Mouse (Mus musculus) right cerebral cortex, adult 2 months (tissue): Measurements from ENCODE around the gene Tsc22d3.
"Not testable (repeated sequence)": the region's sequence is repeated elsewhere in the genome, so short reads cannot be mapped to it uniquely, and the experiment has no call there.

ENCODE experiments used
- DNase-seq, 2 experiments: peaks; one replicate each; pipeline ENCODE4 v3.0.0; 2021 to 2022; ENCODE audit warnings: low spot score in 2 of 2

Tsc22d3 gene

DNA sequence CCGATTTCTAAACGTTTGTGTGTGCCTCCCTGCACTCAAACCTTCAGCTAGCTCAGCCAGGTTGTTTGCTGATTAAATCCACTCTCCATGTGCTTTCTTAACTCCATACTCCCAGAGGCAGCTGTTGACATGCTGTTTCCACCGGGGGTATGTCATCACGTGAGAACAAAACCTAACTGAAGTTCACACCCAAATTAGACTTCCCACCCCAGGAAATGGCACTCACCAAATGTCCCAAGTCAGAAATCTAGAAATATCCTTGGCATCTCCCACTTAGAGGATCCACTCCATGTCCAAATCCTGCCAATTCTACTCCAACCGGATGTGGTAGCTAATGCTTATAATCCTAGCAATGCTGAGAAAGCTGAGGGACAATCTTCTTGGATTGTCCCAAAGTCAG is 100.2 kb downstream of the Tsc22d3 start:
- DNase-seq: no peak

- not testable (repeated sequence) for DNase-seq
Observed at GRCm38 (mm10) chrX:140498431-140498830, 102.0 kb downstream of the Tsc22d3 start.

GRCm38 (mm10) chrX:140494170-140494569 is 106.3 kb downstream of the Tsc22d3 start:
- DNase-seq: no peak

- no peak for DNase-seq
Observed at GRCm38 (mm10) chrX:140493527-140494029, 106.9 kb downstream of the Tsc22d3 start.

DNA sequence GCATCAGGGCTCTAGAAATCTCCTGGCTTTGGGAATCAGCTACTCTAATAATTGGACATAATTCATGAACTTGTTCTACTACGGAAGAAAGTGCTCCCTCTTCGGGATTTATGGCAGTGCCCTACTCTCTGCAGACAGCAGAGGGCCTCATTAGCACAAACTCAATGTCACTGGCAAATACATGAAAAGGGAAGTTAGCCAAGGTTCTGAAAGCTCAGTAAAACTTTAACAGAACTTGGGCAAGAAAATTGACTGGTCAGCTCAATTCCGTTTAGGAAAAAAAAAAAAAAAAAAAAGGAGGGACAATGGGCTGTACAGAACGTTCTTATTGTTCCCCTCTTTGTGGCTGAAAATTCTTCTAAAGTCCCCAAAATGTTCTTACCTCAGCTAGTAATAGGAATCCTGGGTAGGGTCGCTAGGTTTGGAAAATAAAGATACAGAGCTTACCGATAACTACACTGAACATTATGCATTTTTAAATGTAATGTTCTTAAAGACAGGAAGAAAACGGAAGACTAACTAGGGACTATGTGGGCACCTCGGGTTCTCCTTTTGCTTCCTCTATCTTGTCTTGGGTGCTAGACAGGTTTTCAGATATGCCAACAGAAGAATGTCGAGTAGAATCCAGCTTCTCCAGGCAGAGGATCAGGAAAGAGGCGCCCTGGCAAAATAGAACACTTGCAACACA is 108.4 kb downstream of the Tsc22d3 start:
- DNase-seq: peak; percentile 40 to 43

DNA sequence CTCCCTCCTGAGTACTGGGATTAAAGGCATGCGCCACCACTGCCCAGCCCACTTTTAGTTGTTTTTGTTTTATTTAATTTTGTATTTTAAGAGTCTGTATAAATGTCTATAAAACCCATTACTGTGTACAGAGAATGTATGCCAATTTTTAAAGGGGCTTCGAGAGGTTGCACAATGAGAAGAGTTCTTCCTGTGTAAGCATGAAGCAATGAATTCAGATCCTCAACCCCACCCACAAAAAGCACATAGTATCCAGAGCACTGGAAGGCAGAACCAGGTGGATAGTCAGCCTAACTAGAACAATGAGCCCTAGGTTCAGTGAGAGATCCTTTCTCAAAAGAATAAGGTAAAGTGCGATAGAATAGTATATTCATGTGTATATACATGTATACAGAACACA is 110.3 kb downstream of the Tsc22d3 start:
- DNase-seq: no peak
